Mouse (Mus musculus): Measurements from ENCODE around the gene Etl4.

GRCm38 (mm10) chr2:20722165-20722991 is 812.8 kb downstream of the Etl4 start:
- TF ChIP-seq CTCF (IDR thresholded peaks at IDR 0.05; ENCODE audit: low read depth) (no peak), EP300 (IDR thresholded peaks at IDR 0.05; ENCODE audit: low read depth) (no peak)

Data from heart, postnatal 0 days (tissue).